Mouse (Mus musculus) forebrain, embryonic 14.5 days (tissue): Measurements from ENCODE around the gene Olfr520. TPM values are rescaled to one million over a fixed set of nuclear protein-coding genes. Genes with fewer than 3 reads are reported as not detected.

Source experiments
- ATAC-seq: fragments of 200-750 bp; cut with Nextera tagmentation; 2 replicates; pipeline ENCODE4 v1.8.0; 2017; ENCODE audit warnings: mild to moderate bottlenecking, moderate library complexity
- DNase-seq: peaks from one replicate; pipeline ENCODE4 v3.0.0-alpha.2; 2015; ENCODE audit warnings: low spot score
- H3K27ac ChIP-seq: fragments of 300-500 bp; sonication (generic); 2 replicates; pipeline ENCODE4 v1.5.1; 2014; ENCODE audit warnings: low read depth, mild to moderate bottlenecking, control low read depth, low read length, moderate library complexity
- H3K27me3 ChIP-seq: fragments of 300-500 bp; sonication (generic); replicated peaks from 2 replicates; pipeline ENCODE4 v1.6.1; 2014; ENCODE audit warnings: low read length, control low read depth, mixed read lengths; ENCODE audit not compliant: control insufficient read depth, insufficient read depth
- H3K36me3 ChIP-seq: fragments of 300-500 bp; sonication (generic); 2 replicates; pipeline ENCODE4 v1.6.1; 2014; ENCODE audit warnings: low read length, control low read depth; ENCODE audit not compliant: control insufficient read depth, insufficient read depth
- H3K4me1 ChIP-seq: fragments of 300-500 bp; sonication (generic); 2 replicates; pipeline ENCODE4 v1.6.1; 2014; ENCODE audit warnings: antibody characterized with exemption, low read length, control low read depth; ENCODE audit not compliant: control insufficient read depth, insufficient read depth
- H3K4me2 ChIP-seq: fragments of 300-500 bp; sonication (generic); 2 replicates; pipeline ENCODE4 v1.6.1; 2014; ENCODE audit warnings: mild to moderate bottlenecking, control low read depth, low read length
- H3K4me3 ChIP-seq: fragments of 300-500 bp; sonication (generic); 2 replicates; pipeline ENCODE4 v1.5.1; 2014; ENCODE audit warnings: low read depth, low read length, control low read depth
- H3K9ac ChIP-seq: fragments of 300-500 bp; sonication (generic); 2 replicates; pipeline ENCODE4 v1.6.1; 2014; ENCODE audit warnings: mild to moderate bottlenecking, low read length, control low read depth, moderate library complexity
- H3K9me3 ChIP-seq: fragments of 300-500 bp; sonication (generic); replicated peaks from 2 replicates; pipeline ENCODE4 v1.6.1; 2016; ENCODE audit warnings: low read length, control low read depth, mixed read lengths; ENCODE audit not compliant: control insufficient read depth
- WGBS: fragments of 180-500 bp; shearing (Covaris S2); extraction: QIAGEN DNeasy Blood & Tissue Kit; methylation state at CpG from one replicate; pipeline ENCODE4 v1.1.7; 2014; 5-methylcytosine and 5-hydroxymethylcytosine counted together
- polyA plus RNA-seq: library from polyadenylated mRNA; unstranded; fragments of >200 nt; fragmentation: Nextera tagmentation; extraction: Ambion mirVana; gene quantifications from 2 replicates; pipeline ENCODE4 v1.2.1, GENCODE M21; 2014

Gene Olfr520
- polyA plus RNA-seq, 1 experiment from 2014 or later = not detected

DNA sequence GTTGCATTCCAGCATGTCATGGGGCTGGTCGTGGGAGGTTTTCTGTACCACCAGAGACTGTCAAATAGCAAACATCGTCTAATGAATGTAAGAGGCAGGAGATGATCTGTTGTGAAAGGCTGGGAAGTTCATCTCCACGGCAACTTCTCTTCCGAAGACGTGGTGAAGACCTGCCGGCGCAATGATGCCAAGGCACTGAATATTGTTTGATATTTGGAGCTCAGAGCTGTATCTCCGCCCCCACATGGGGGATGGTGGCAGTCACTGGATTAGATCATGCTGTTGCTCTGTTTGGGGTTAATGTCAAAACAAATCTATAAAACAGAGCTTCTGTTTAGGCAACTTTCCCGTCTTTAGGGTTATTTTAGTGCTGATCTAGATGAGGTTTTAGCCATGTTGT lies 9.2 kb downstream of the Olfr520 start:
- DNase-seq (peak; percentile 3), ATAC-seq (no peak)
- Histone ChIP-seq H3K4me3 (no peak overlapping the region), H3K9me3 (no peaks in the 10 kb centered on the region), H3K9ac (no peak overlapping the region), H3K27me3 (no peaks in the 10 kb centered on the region), H3K27ac (no peak overlapping the region), H3K36me3 (no peaks in the 10 kb centered on the region), H3K4me1 (no peaks in the 10 kb centered on the region), H3K4me2 (no peak overlapping the region)
- 45% methylated on average over 9 of the region's 9 CpGs for WGBS

GRCm38 (mm10) chr7:99763207-99763606 lies 33.1 kb downstream of the Olfr520 start, which contains the start of gene Olfr521:
Gene Olfr521, plus strand, starts transcription at chr7:99763507.
- no peaks in the 10 kb centered on the region for H3K4me1 ChIP-seq
- no peak for ATAC-seq
- 96% methylated on average over 2 of the region's 2 CpGs for WGBS

GRCm38 (mm10) chr7:99781385-99781784 lies 51.3 kb downstream of the Olfr520 start:
- no peak overlapping the region for H3K27ac ChIP-seq
- no peaks in the 10 kb centered on the region for H3K36me3 ChIP-seq
- no peaks in the 10 kb centered on the region for H3K27me3 ChIP-seq
- no peak overlapping the region for H3K4me2 ChIP-seq
- no peak overlapping the region for H3K4me3 ChIP-seq
- H3K4me1 ChIP-seq = no peaks in the 10 kb centered on the region
- DNase-seq = no peak
- ATAC-seq = no peak
- WGBS = 81% methylated on average over 5 of the region's 5 CpGs
- H3K9ac ChIP-seq = no peak overlapping the region
- no peaks in the 10 kb centered on the region for H3K9me3 ChIP-seq

More at GRCm38 (mm10) chr7:99763207-99763606, 33.1 kb downstream of the Olfr520 start, which contains the start of gene Olfr521:
- H3K27me3 ChIP-seq = no peaks in the 10 kb centered on the region
- no peaks in the 10 kb centered on the region for H3K36me3 ChIP-seq
- H3K9ac ChIP-seq = no peak within 1 kb of the TSS
- no peak within 1 kb of the TSS for H3K27ac ChIP-seq
- no peak within 1 kb of the TSS for H3K4me2 ChIP-seq
- DNase-seq = no peak
- H3K9me3 ChIP-seq = peaks cover 9% of the 10 kb centered on the region
- H3K4me3 ChIP-seq = no peak within 1 kb of the TSS

- WGBS = 81% methylated on average over 2 of the region's 2 CpGs
- H3K27me3 ChIP-seq = no peaks in the 10 kb centered on the region
These were observed 51.8 kb downstream of the Olfr520 start for GRCm38 (mm10) chr7:99781916-99782315.

GRCm38 (mm10) chr7:99783421-99783820 lies 53.3 kb downstream of the Olfr520 start:
- Histone ChIP-seq H3K9me3 (no peaks in the 10 kb centered on the region), H3K9ac (no peak overlapping the region), H3K4me2 (no peak overlapping the region), H3K27ac (no peak overlapping the region), H3K4me1 (no peaks in the 10 kb centered on the region), H3K27me3 (no peaks in the 10 kb centered on the region), H3K4me3 (no peak overlapping the region), H3K36me3 (no peaks in the 10 kb centered on the region)
- DNase-seq (no peak), ATAC-seq (no peak)
- WGBS = 82% methylated on average over 7 of the region's 7 CpGs

More at GRCm38 (mm10) chr7:99781916-99782315, 51.8 kb downstream of the Olfr520 start:
- H3K9ac ChIP-seq = no peak overlapping the region
- H3K4me3 ChIP-seq = no peak overlapping the region
- no peak overlapping the region for H3K4me2 ChIP-seq
- ATAC-seq (no peak), DNase-seq (no peak)
- H3K36me3 ChIP-seq = no peaks in the 10 kb centered on the region
- no peak overlapping the region for H3K27ac ChIP-seq
- H3K4me1 ChIP-seq = no peaks in the 10 kb centered on the region
- H3K9me3 ChIP-seq = no peaks in the 10 kb centered on the region

- Histone ChIP-seq H3K9me3 (no peaks in the 10 kb centered on the region), H3K4me2 (no peak overlapping the region), H3K9ac (no peak overlapping the region), H3K36me3 (no peaks in the 10 kb centered on the region), H3K4me1 (no peaks in the 10 kb centered on the region), H3K27ac (no peak overlapping the region), H3K27me3 (no peaks in the 10 kb centered on the region), H3K4me3 (no peak overlapping the region)
- ATAC-seq (no peak), DNase-seq (no peak)
- 88% methylated on average over 3 of the region's 3 CpGs for WGBS
These were observed 55.5 kb downstream of the Olfr520 start for GRCm38 (mm10) chr7:99785553-99785952.

Other genes with a start within 250 kb of the Olfr520 start
- gene Rps3, start 246.5 kb upstream of the Olfr520 start, polyA plus RNA-seq = 577 and 687 TPM in 2 replicates
- gene Arrb1, start 194.8 kb upstream of the Olfr520 start, polyA plus RNA-seq = 6.0 and 6.5 TPM in 2 replicates
- gene Tpbgl, start 103.2 kb upstream of the Olfr520 start, polyA plus RNA-seq = 0.32 and 0.33 TPM in 2 replicates
- 3.4 and 4.9 TPM in 2 replicates for gene Slco2b1, start 18.9 kb upstream of the Olfr520 start, polyA plus RNA-seq
- not detected in 2 replicates for gene Olfr521, start 33.2 kb downstream of the Olfr520 start, polyA plus RNA-seq
- 0.78 and 0.81 TPM in 2 replicates for gene Neu3, start 98.1 kb downstream of the Olfr520 start, polyA plus RNA-seq
- gene Xrra1, start 128.8 kb downstream of the Olfr520 start, polyA plus RNA-seq = 0.39 and 0.64 TPM in 2 replicates
- 282 and 300 TPM in 2 replicates for gene Spcs2, start 133.2 kb downstream of the Olfr520 start, polyA plus RNA-seq